Mouse (Mus musculus): Measurements from ENCODE around the gene Fut7. TPM values are rescaled to one million over a fixed set of nuclear protein-coding genes. Genes with fewer than 3 reads are reported as not detected.

Gene Fut7
- total and polyA plus RNA-seq, 3 experiments: 0.17 to 0.57 (median 0.17) TPM

GRCm38 (mm10) chr2:25472550-25472949, 49.5 kb downstream of the Fut7 start:
- Histone ChIP-seq H3K9ac (ENCODE audit: insufficient read depth, low read depth) (no peak overlapping the region), H3K27me3 (replicated peaks) (peaks cover 3% of the 10 kb centered on the region), H3K4me3 (replicated peaks in 1 of 3; ENCODE audit: low read depth in 2 of 3, low read length in 2 of 3, poor library complexity in 1 of 3) (no peak overlapping the region), H3K4me2 (ENCODE audit: insufficient read depth, low read depth, poor library complexity, severe bottlenecking) (no peak overlapping the region), H3K79me2 (replicated peaks; ENCODE audit: control insufficient read depth, extremely low read depth, insufficient read depth, poor library complexity, severe bottlenecking) (no peaks in the 10 kb centered on the region), H3K4me1 (ENCODE audit: control insufficient read depth in 1 of 2, insufficient read depth in 2 of 2) (peaks cover 0 to 19% of the 10 kb centered on the region in 2 experiments; a peak in 2 of 4 replicates), H3K27ac (ENCODE audit: insufficient read depth, low read depth) (no peak overlapping the region), H3K9me3 (replicated peaks; ENCODE audit: low read length) (no peaks in the 10 kb centered on the region), H3K36me3 (replicated peaks in 1 of 2; ENCODE audit: control insufficient read depth in 1 of 2, insufficient read depth in 1 of 2, low read length in 1 of 2) (no peaks in the 10 kb centered on the region)
- no peak for DNase-seq (ENCODE audit: extremely low read depth)
- no peak for TF ChIP-seq MEF2A (IDR thresholded peaks at IDR 0.05; ENCODE audit: borderline replicate concordance, low read depth, low read length)
- no peak for TF ChIP-seq JUN (IDR thresholded peaks at IDR 0.05; ENCODE audit: insufficient read depth, low read depth, low read length)
- TF ChIP-seq CHD2 (IDR thresholded peaks at IDR 0.05; ENCODE audit: low read length): no peak
- TF ChIP-seq TCF12 (IDR thresholded peaks at IDR 0.05; ENCODE audit: low read depth, low read length): no peak
- no peak for TF ChIP-seq E2F4 (IDR thresholded peaks at IDR 0.05; ENCODE audit: insufficient replicate concordance, low read depth, low read length)
- TF ChIP-seq ZKSCAN1 (IDR thresholded peaks at IDR 0.05; ENCODE audit: borderline replicate concordance, low read depth, low read length): no peak
- TF ChIP-seq IRF4 (IDR thresholded peaks at IDR 0.05; ENCODE audit: low read depth, low read length): no peak
- no peak for TF ChIP-seq ETS1 (conservative IDR thresholded peaks at IDR 0.05; ENCODE audit: low read depth, low read length)
- TF ChIP-seq GABPA (IDR thresholded peaks at IDR 0.05; ENCODE audit: insufficient replicate concordance, low read depth, low read length): no peak
- no peak for TF ChIP-seq USF2 (conservative IDR thresholded peaks at IDR 0.05; ENCODE audit: low read depth, low read length)
- TF ChIP-seq CHD1 (IDR thresholded peaks at IDR 0.05; ENCODE audit: low read depth, low read length): no peak
- no peak for TF ChIP-seq NELFE (IDR thresholded peaks at IDR 0.05; ENCODE audit: low read depth, low read length)
- TF ChIP-seq JUND (conservative IDR thresholded peaks at IDR 0.05; ENCODE audit: low read depth, low read length): no peak
- TF ChIP-seq RAD21 (IDR thresholded peaks at IDR 0.05; ENCODE audit: low read depth, low read length): no peak
- TF ChIP-seq ZMIZ1 (IDR thresholded peaks at IDR 0.05; ENCODE audit: low read depth, low read length): no peak
- TF ChIP-seq POLR2AphosphoS2 (IDR thresholded peaks at IDR 0.05; ENCODE audit: low read depth, low read length): no peak
- TF ChIP-seq POLR2A (IDR thresholded peaks at IDR 0.05; ENCODE audit: low read depth, low read length): no peak
- dilution Hi-C loops (cut with MboI; ENCODE audit: extremely low pct_ligation_motif_present, extremely low pct_unique_long_range_greater_than_20kb, low sequenced_read_pairs): no loop called here
- in situ Hi-C loops (cut with MboI; ENCODE audit: low pct_ligation_motif_present, low pct_unique_long_range_greater_than_20kb, low sequenced_read_pairs): no loop called here

Other genes starting within 250 kb of the Fut7 start
Only the 20 nearest of the 42 such genes appear.
- gene Ssna1, start 150.8 kb upstream of the Fut7 start, total RNA-seq (2012; rRNA removed): 80.6 and 98.5 TPM in 2 replicates
- gene Ssna1, start 150.8 kb upstream of the Fut7 start, total RNA-seq (2014; rRNA removed): 72.9 and 82.0 TPM in 2 replicates
- 51.4 and 74.9 TPM in 2 replicates for gene Ssna1, start 150.8 kb upstream of the Fut7 start, polyA plus RNA-seq (2012; ENCODE audit: insufficient read length, low read depth)
- gene Anapc2, start 150.8 kb upstream of the Fut7 start, total RNA-seq (2012; rRNA removed): 13.6 and 14.5 TPM in 2 replicates
- 9.6 and 13.0 TPM in 2 replicates for gene Anapc2, start 150.8 kb upstream of the Fut7 start, total RNA-seq (2014; rRNA removed)
- gene Anapc2, start 150.8 kb upstream of the Fut7 start, polyA plus RNA-seq (2012; ENCODE audit: insufficient read length, low read depth): 48.7 and 55.2 TPM in 2 replicates
- not detected in 2 replicates for gene Tmem210, start 135.1 kb upstream of the Fut7 start, total RNA-seq (2012; rRNA removed)
- gene Tmem210, start 135.1 kb upstream of the Fut7 start, total RNA-seq (2014; rRNA removed): not detected in 2 replicates
- gene Tmem210, start 135.1 kb upstream of the Fut7 start, polyA plus RNA-seq (2012; ENCODE audit: insufficient read length, low read depth): not detected in 2 replicates
- not detected in 2 replicates for gene Lrrc26, start 133.4 kb upstream of the Fut7 start, total RNA-seq (2012; rRNA removed)
- gene Lrrc26, start 133.4 kb upstream of the Fut7 start, total RNA-seq (2014; rRNA removed): not detected in 2 replicates
- gene Lrrc26, start 133.4 kb upstream of the Fut7 start, polyA plus RNA-seq (2012; ENCODE audit: insufficient read length, low read depth): not detected in 2 replicates
- 0.04 and 0.17 TPM in 2 replicates for gene Grin1, start 104.1 kb upstream of the Fut7 start, total RNA-seq (2012; rRNA removed)
- 0.08 and 0.36 TPM in 2 replicates for gene Grin1, start 104.1 kb upstream of the Fut7 start, total RNA-seq (2014; rRNA removed)
- gene Grin1, start 104.1 kb upstream of the Fut7 start, polyA plus RNA-seq (2012; ENCODE audit: insufficient read length, low read depth): 0.06 TPM in 1 of 2 replicates, not detected in the other
- gene Man1b1, start 90.9 kb upstream of the Fut7 start, total RNA-seq (2012; rRNA removed): 45.7 and 58.1 TPM in 2 replicates
- 39.3 and 41.8 TPM in 2 replicates for gene Man1b1, start 90.9 kb upstream of the Fut7 start, total RNA-seq (2014; rRNA removed)
- gene Man1b1, start 90.9 kb upstream of the Fut7 start, polyA plus RNA-seq (2012; ENCODE audit: insufficient read length, low read depth): 68.8 and 69.3 TPM in 2 replicates
- gene Dpp7, start 66.9 kb upstream of the Fut7 start, total RNA-seq (2012; rRNA removed): 21.0 and 36.0 TPM in 2 replicates
- gene Dpp7, start 66.9 kb upstream of the Fut7 start, total RNA-seq (2014; rRNA removed): 16.2 and 19.4 TPM in 2 replicates
- gene Dpp7, start 66.9 kb upstream of the Fut7 start, polyA plus RNA-seq (2012; ENCODE audit: insufficient read length, low read depth): 20.9 and 22.7 TPM in 2 replicates
- gene Uap1l1, start 57.6 kb upstream of the Fut7 start, total RNA-seq (2012; rRNA removed): 14.5 and 16.2 TPM in 2 replicates
- gene Uap1l1, start 57.6 kb upstream of the Fut7 start, total RNA-seq (2014; rRNA removed): 3.3 and 4.3 TPM in 2 replicates
- 27.6 and 30.8 TPM in 2 replicates for gene Uap1l1, start 57.6 kb upstream of the Fut7 start, polyA plus RNA-seq (2012; ENCODE audit: insufficient read length, low read depth)
- gene Sapcd2, start 50.9 kb upstream of the Fut7 start, total RNA-seq (2012; rRNA removed): 27.3 and 32.1 TPM in 2 replicates
- gene Sapcd2, start 50.9 kb upstream of the Fut7 start, total RNA-seq (2014; rRNA removed): 21.9 and 22.5 TPM in 2 replicates
- gene Sapcd2, start 50.9 kb upstream of the Fut7 start, polyA plus RNA-seq (2012; ENCODE audit: insufficient read length, low read depth): 16.5 and 16.9 TPM in 2 replicates
- gene Entpd2, start 27.4 kb upstream of the Fut7 start, total RNA-seq (2012; rRNA removed): not detected in 2 replicates
- gene Entpd2, start 27.4 kb upstream of the Fut7 start, total RNA-seq (2014; rRNA removed): not detected in 2 replicates
- not detected in 2 replicates for gene Entpd2, start 27.4 kb upstream of the Fut7 start, polyA plus RNA-seq (2012; ENCODE audit: insufficient read length, low read depth)
- 3.4 and 5.5 TPM in 2 replicates for gene Npdc1, start 23.9 kb upstream of the Fut7 start, total RNA-seq (2012; rRNA removed)
- gene Npdc1, start 23.9 kb upstream of the Fut7 start, total RNA-seq (2014; rRNA removed): not detected in 2 replicates
- gene Npdc1, start 23.9 kb upstream of the Fut7 start, polyA plus RNA-seq (2012; ENCODE audit: insufficient read length, low read depth): 0.49 and 0.78 TPM in 2 replicates
- gene Abca2, start 5.4 kb downstream of the Fut7 start, total RNA-seq (2012; rRNA removed): 10.5 and 13.0 TPM in 2 replicates
- 3.1 and 5.0 TPM in 2 replicates for gene Abca2, start 5.4 kb downstream of the Fut7 start, total RNA-seq (2014; rRNA removed)
- gene Abca2, start 5.4 kb downstream of the Fut7 start, polyA plus RNA-seq (2012; ENCODE audit: insufficient read length, low read depth): 15.7 and 23.4 TPM in 2 replicates
- gene Clic3, start 33.6 kb downstream of the Fut7 start, total RNA-seq (2012; rRNA removed): 0.30 and 0.63 TPM in 2 replicates
- gene Clic3, start 33.6 kb downstream of the Fut7 start, total RNA-seq (2014; rRNA removed): not detected in 2 replicates
- 0.71 and 1.6 TPM in 2 replicates for gene Clic3, start 33.6 kb downstream of the Fut7 start, polyA plus RNA-seq (2012; ENCODE audit: insufficient read length, low read depth)
- 13.6 and 15.1 TPM in 2 replicates for gene Paxx, start 37.8 kb downstream of the Fut7 start, total RNA-seq (2012; rRNA removed)
- 13.5 and 16.2 TPM in 2 replicates for gene Paxx, start 37.8 kb downstream of the Fut7 start, total RNA-seq (2014; rRNA removed)
- 9.5 and 13.9 TPM in 2 replicates for gene Paxx, start 37.8 kb downstream of the Fut7 start, polyA plus RNA-seq (2012; ENCODE audit: insufficient read length, low read depth)
- 0.29 TPM in 1 of 2 replicates, not detected in the other for gene Ptgds, start 46.8 kb downstream of the Fut7 start, total RNA-seq (2012; rRNA removed)
- 0.46 TPM in 1 of 2 replicates, not detected in the other for gene Ptgds, start 46.8 kb downstream of the Fut7 start, total RNA-seq (2014; rRNA removed)
- 0.37 and 0.40 TPM in 2 replicates for gene Ptgds, start 46.8 kb downstream of the Fut7 start, polyA plus RNA-seq (2012; ENCODE audit: insufficient read length, low read depth)
- not detected in 2 replicates for gene Lcn12, start 70.6 kb downstream of the Fut7 start, total RNA-seq (2012; rRNA removed)
- gene Lcn12, start 70.6 kb downstream of the Fut7 start, total RNA-seq (2014; rRNA removed): not detected in 2 replicates
- not detected in 2 replicates for gene Lcn12, start 70.6 kb downstream of the Fut7 start, polyA plus RNA-seq (2012; ENCODE audit: insufficient read length, low read depth)
- gene Fbxw5, start 77.5 kb downstream of the Fut7 start, total RNA-seq (2012; rRNA removed): 36.8 and 37.4 TPM in 2 replicates
- 31.9 and 34.3 TPM in 2 replicates for gene Fbxw5, start 77.5 kb downstream of the Fut7 start, total RNA-seq (2014; rRNA removed)
- 37.0 and 40.4 TPM in 2 replicates for gene Fbxw5, start 77.5 kb downstream of the Fut7 start, polyA plus RNA-seq (2012; ENCODE audit: insufficient read length, low read depth)
- gene C8g, start 78.5 kb downstream of the Fut7 start, total RNA-seq (2012; rRNA removed): 1.2 and 2.7 TPM in 2 replicates
- gene C8g, start 78.5 kb downstream of the Fut7 start, total RNA-seq (2014; rRNA removed): 1.2 TPM in 2 replicates
- gene C8g, start 78.5 kb downstream of the Fut7 start, polyA plus RNA-seq (2012; ENCODE audit: insufficient read length, low read depth): 1.7 and 2.0 TPM in 2 replicates
- gene Traf2, start 123.7 kb downstream of the Fut7 start, total RNA-seq (2012; rRNA removed): 25.1 and 27.7 TPM in 2 replicates
- gene Traf2, start 123.7 kb downstream of the Fut7 start, total RNA-seq (2014; rRNA removed): 17.9 and 19.3 TPM in 2 replicates
- 26.3 and 26.4 TPM in 2 replicates for gene Traf2, start 123.7 kb downstream of the Fut7 start, polyA plus RNA-seq (2012; ENCODE audit: insufficient read length, low read depth)
- gene Edf1, start 134.6 kb downstream of the Fut7 start, total RNA-seq (2012; rRNA removed): 215 and 223 TPM in 2 replicates
- 187 and 188 TPM in 2 replicates for gene Edf1, start 134.6 kb downstream of the Fut7 start, total RNA-seq (2014; rRNA removed)
- 202 and 275 TPM in 2 replicates for gene Edf1, start 134.6 kb downstream of the Fut7 start, polyA plus RNA-seq (2012; ENCODE audit: insufficient read length, low read depth)

All from CH12.LX (cell line).